Mouse (Mus musculus): Measurements from ENCODE around the gene Vmn2r20. TPM values are rescaled to one million over a fixed set of nuclear protein-coding genes. Genes with fewer than 3 reads are reported as not detected.
"Not testable (repeated sequence)": the region's sequence is repeated elsewhere in the genome, so short reads cannot be mapped to it uniquely, and the experiment has no call there.

The Vmn2r20 gene
- polyA plus RNA-seq (2012; rRNA removed) = not detected in 2 replicates

GRCm38 (mm10) chr6:123418016-123418415, at the start of gene Vmn2r20:
Gene Vmn2r20 (minus strand): TSS chr6:123418116.
- not testable (repeated sequence) for H3K4me3 ChIP-seq (ENCODE audit: insufficient read depth, low read length); H3K27ac ChIP-seq (ENCODE audit: insufficient read depth, low read length); H3K4me1 ChIP-seq (ENCODE audit: control insufficient read depth, insufficient read depth, low read length)

- H3K27ac ChIP-seq (ENCODE audit: insufficient read depth, low read length); H3K4me3 ChIP-seq (ENCODE audit: insufficient read depth, low read length); H3K4me1 ChIP-seq (ENCODE audit: control insufficient read depth, insufficient read depth, low read length): not testable (repeated sequence)
Observed at GRCm38 (mm10) chr6:123424413-123424812, 6.5 kb upstream of the Vmn2r20 start.

DNA sequence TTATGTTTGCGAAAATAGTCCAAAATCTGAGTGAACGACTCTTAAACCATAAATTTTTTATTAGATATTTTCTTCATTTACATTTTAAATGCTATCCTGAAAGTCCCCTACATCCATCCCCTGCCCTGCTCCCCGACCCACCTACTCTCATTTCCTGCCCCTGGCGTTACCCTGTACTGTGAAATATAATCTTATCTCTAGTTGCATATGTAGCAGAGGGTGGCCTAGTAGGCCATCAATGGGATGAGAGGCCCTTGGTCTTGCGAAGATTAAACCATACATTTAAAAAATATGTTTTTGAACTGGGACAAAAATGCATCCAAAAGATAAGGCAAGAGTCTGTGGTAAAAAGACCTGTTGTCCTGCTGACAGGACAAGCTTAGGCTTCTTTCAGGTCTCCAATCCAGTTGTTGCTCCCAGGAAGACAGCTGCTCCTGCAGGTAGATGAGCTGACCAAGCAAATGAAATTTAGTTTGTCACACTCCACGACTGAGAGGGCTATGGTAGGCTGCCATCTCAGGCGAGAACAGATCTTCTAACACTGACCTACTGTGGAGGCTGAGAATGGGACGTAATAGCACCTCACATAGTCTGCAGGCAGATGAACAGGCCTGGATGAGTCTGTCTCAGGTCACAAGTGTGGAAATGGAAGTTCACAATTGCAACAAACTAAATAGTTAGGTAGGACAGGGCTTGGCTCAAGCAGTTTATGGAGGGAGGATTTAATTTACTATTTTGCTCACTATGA, 10.8 kb downstream of the Vmn2r20 start:
- not testable (repeated sequence) for H3K4me1 ChIP-seq (ENCODE audit: control insufficient read depth, insufficient read depth, low read length); H3K27ac ChIP-seq (ENCODE audit: insufficient read depth, low read length); H3K4me3 ChIP-seq (ENCODE audit: insufficient read depth, low read length)

DNA sequence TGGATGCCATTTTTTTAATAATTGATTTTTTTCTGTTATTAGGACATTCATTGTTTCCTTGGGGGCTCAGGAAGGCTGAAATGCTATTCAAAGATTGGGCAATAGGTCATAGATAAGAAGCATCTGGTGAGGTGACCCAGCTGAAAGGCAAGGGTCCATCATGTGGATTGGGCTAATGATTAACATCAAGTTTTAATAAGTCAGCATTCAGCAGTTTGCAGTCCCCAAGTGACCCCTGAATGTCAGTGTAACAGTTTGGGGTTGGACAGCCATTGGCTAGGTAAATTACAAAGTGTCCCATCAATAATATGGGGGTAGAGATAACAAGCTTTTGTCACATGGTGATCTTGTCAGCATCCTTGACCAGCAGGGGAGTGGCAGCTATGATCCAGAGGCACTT, 29.1 kb downstream of the Vmn2r20 start:
- not testable (repeated sequence) for H3K27ac ChIP-seq (ENCODE audit: insufficient read depth, low read length); H3K4me1 ChIP-seq (ENCODE audit: control insufficient read depth, insufficient read depth, low read length); H3K4me3 ChIP-seq (ENCODE audit: insufficient read depth, low read length)

DNA sequence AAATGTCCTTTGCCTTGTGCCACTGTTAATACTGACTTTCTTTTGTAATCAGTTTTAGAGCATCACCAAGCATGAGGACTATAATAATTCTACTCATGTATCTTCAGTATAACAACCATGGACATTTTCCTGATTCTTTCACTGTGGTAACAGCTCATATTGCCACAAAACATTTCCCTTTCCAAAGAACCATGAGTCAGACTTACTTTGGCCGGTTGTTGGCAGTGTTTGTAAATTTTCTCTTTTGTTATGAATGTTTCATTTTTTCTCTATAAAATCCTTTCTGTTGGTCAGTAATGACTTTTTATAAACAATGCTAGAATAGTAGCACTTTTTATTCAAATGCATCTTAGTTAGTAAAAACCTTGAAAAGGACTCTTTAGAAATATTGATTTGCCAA, 71.8 kb downstream of the Vmn2r20 start:
- TF ChIP-seq CTCF (IDR thresholded peaks at IDR 0.05; ENCODE audit: extremely low read depth, insufficient read depth, low read length) (no peak), POLR2A (IDR thresholded peaks at IDR 0.05; ENCODE audit: extremely low read depth, insufficient read depth, low read length) (no peak)
- no peaks in the 10 kb centered on the region for H3K4me1 ChIP-seq (ENCODE audit: control insufficient read depth, insufficient read depth, low read length)
- H3K4me3 ChIP-seq (ENCODE audit: insufficient read depth, low read length) = no peak overlapping the region
- no peak overlapping the region for H3K27ac ChIP-seq (ENCODE audit: insufficient read depth, low read length)

DNA sequence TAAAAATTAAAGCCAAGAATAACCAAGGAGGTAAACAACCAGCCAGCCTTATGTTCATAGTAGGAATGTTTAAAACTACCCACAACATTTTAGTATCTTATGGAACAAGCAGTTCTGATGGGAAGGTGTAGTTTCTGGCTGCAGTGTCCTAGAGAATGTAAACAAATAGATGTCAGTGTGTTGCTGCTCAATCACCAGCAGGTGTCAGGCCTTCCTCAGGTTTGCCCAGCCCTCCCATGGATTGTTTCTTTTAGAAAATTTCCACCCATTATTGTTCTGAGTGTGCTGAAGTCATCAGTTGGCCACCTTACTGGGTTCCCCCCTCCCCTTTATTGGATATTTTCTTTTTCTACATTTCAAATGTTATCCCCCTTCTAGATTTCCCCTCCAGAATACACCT, 77.8 kb downstream of the Vmn2r20 start:
- Histone ChIP-seq H3K4me1 (ENCODE audit: control insufficient read depth, insufficient read depth, low read length) (no peaks in the 10 kb centered on the region), H3K4me3 (ENCODE audit: insufficient read depth, low read length) (no peak overlapping the region), H3K27ac (ENCODE audit: insufficient read depth, low read length) (no peak overlapping the region)
- TF ChIP-seq POLR2A (IDR thresholded peaks at IDR 0.05; ENCODE audit: extremely low read depth, insufficient read depth, low read length) (no peak), CTCF (IDR thresholded peaks at IDR 0.05; ENCODE audit: extremely low read depth, insufficient read depth, low read length) (peak; percentile 57; the same call in 1 of the 2 replicates)

DNA sequence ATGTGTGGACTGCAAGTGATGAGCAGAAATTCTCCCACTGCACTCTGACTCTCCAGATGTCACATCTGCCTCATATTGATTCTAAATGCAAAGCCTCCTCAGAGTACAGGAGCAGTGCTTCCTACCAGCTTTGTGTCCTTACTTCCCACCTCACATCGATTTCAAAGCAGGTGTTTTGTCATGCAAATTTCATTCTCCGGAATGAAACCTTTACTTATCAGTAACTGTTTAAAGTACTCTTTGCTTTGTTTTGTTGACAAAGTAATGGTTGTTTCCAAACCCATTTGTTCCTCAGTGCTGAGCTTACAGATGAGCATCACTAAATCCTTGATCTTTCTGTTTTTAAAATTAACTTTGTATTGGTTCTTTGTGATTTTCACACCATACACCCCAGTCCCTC, 85.4 kb downstream of the Vmn2r20 start:
- no peak overlapping the region for H3K4me3 ChIP-seq (ENCODE audit: insufficient read depth, low read length)
- H3K4me1 ChIP-seq (ENCODE audit: control insufficient read depth, insufficient read depth, low read length) = no peaks in the 10 kb centered on the region
- H3K27ac ChIP-seq (ENCODE audit: insufficient read depth, low read length) = no peak overlapping the region
- no peak for TF ChIP-seq CTCF (IDR thresholded peaks at IDR 0.05; ENCODE audit: extremely low read depth, insufficient read depth, low read length)
- TF ChIP-seq POLR2A (IDR thresholded peaks at IDR 0.05; ENCODE audit: extremely low read depth, insufficient read depth, low read length) = no peak

Other genes starting within 250 kb of the Vmn2r20 start
- not detected in 2 replicates for gene Clec4b2, start 245.2 kb downstream of the Vmn2r20 start, polyA plus RNA-seq (2012; rRNA removed)
- gene Clec4n, start 188.3 kb downstream of the Vmn2r20 start, polyA plus RNA-seq (2012; rRNA removed) = 0.25 and 0.51 TPM in 2 replicates
- gene Clec4d, start 156.0 kb downstream of the Vmn2r20 start, polyA plus RNA-seq (2012; rRNA removed) = not detected in 2 replicates
- gene Clec4e, start 128.2 kb downstream of the Vmn2r20 start, polyA plus RNA-seq (2012; rRNA removed) = not detected in 2 replicates
- not detected in 2 replicates for gene Vmn2r19, start 109.8 kb downstream of the Vmn2r20 start, polyA plus RNA-seq (2012; rRNA removed)
- not detected in 2 replicates for gene Vmn2r21, start 115.3 kb upstream of the Vmn2r20 start, polyA plus RNA-seq (2012; rRNA removed)
- gene Vmn2r22, start 232.6 kb upstream of the Vmn2r20 start, polyA plus RNA-seq (2012; rRNA removed) = not detected in 2 replicates

Data from cortical plate, adult 2 months (tissue).